Mouse (Mus musculus) left cerebral cortex, postnatal 14 days (tissue): ENCODE measurements at regions not wholly inside any gene's neighbourhood (a gene's known extent, or its start where the extent isn't known, plus 50 kb on each side); places are given as distances from the start of the nearest gene placed in this dataset.

Experiments
- DNase-seq, 2 experiments: peaks; one replicate each; pipeline ENCODE4 v3.0.0; 2021 to 2022; ENCODE audit warnings: low spot score in 2 of 2, mixed read lengths in 1 of 2
- intact Hi-C: fragments of 180-260 bp; cut with DNase I; formaldehyde crosslinking; loops from one replicate; pipeline ENCODE4 v1.15.1; 2025

GRCm38 (mm10) chr7:65244936-65245335, 88.6 kb upstream of the Fam189a1 start:
- intact Hi-C loops, result no loop called here
- DNase-seq, result no peak

- DNase-seq, result peak; percentile 16 to 36
- intact Hi-C loops, result no loop called here
Measured at GRCm38 (mm10) chr7:65241208-65241607, 84.8 kb upstream of the Fam189a1 start.

GRCm38 (mm10) chr7:65235701-65236100, 79.3 kb upstream of the Fam189a1 start:
- peak in 1 of 2 experiments; percentile 15 for DNase-seq
- intact Hi-C loops, result no loop called here

- intact Hi-C loops, result no loop called here
- no peak for DNase-seq
Measured at GRCm38 (mm10) chr7:65233681-65234080, 77.3 kb upstream of the Fam189a1 start.

GRCm38 (mm10) chr7:65229306-65229705, 72.9 kb upstream of the Fam189a1 start:
- DNase-seq, result no peak
- intact Hi-C loops, result no loop called here

DNA sequence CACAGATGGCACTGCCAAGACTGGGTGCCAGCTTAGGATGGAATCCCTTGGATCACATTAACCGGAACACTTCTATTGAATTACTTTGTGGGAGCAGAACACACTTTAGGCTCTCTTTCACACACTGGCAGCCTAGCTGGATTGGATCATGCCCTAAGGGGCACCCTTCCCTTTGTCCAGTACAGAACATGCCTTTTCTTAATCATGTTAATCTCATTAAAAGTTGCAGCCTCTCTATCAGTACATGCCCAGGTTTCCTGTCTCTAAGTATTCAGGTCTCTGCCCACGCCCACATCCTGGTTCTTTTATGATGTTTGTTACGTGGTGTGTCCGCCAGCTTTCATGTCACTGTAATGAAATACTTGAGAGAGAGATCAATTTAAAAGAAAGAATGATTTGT, 69.8 kb upstream of the Fam189a1 start:
- no peak for DNase-seq
- intact Hi-C loops, result no loop called here

DNA sequence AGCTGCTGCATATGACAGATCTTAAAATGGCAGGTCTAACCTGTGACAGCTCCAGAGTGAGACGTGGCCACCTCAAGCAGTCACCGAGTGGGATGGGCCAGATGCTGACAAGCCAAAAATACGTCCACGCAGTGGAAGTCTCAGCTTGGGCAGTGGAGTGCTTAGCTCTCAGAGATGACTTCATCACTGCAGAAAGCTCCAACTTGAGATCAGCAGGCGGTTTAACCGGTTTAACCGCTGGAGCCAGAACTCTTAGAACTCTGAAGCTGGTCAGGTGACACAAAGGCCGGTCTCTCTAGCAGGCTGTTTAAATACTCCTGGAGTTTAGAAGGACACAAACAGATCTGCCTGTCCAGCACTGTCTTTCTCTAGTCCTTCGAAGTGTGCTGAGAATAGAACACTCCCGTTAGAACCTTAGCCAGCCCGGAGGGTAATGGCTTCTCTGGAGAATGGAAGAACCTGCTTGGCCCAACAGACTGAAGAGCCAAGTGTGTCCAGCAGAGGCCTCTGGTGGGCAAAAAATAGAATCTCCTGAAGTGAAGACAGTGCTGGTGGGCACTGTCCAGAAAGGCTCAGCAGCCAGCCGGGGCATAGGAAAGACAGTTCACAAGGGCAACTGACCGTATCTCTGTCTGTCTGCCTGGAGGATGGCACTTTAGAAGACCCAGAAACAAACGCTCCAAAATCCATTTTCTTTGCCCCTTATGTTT, 57.0 kb upstream of the Fam189a1 start:
- no peak for DNase-seq
- intact Hi-C loops, result no loop called here

DNA sequence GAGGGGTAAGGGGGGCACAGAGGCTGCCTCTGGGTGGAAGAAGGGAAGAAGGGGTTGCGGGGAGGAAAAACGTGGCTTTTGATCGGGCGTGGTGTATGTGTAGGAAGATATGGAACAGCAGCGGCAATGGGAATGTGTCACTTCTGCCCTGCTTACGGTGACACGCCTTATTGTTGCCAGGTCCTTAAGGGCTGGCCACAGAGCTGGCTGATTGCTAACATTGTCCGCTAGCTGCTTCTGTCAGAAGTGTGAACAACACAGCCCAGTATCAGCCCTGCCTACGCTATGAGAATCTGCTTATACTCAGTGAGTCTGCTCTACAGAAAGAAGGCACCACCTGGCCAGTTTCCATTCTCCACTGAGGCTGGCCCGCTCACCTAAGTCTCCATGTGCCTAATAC, 50.9 kb upstream of the Fam189a1 start:
- DNase-seq, result no peak
- intact Hi-C loops, result no loop called here
